Mouse (Mus musculus): ENCODE results near the gene Gm8909.
"Not testable (repeated sequence)": the region's sequence is repeated elsewhere in the genome, so short reads cannot be mapped to it uniquely, and the experiment has no call there.

Gene Gm8909

GRCm38 (mm10) chr17:36161129-36162051, 6.9 kb downstream of the Gm8909 start:
- DNase-seq (ENCODE audit: extremely low read depth, low read depth), result no peak

GRCm38 (mm10) chr17:36158264-36158663, 10.1 kb downstream of the Gm8909 start:
- not testable (repeated sequence) for DNase-seq (ENCODE audit: extremely low read depth, low read depth)

- DNase-seq (ENCODE audit: extremely low read depth, low read depth), result not testable (repeated sequence)
Observed at GRCm38 (mm10) chr17:36157782-36158181, 10.6 kb downstream of the Gm8909 start.

- DNase-seq (ENCODE audit: extremely low read depth, low read depth), result no peak
Observed at GRCm38 (mm10) chr17:36154271-36155149, 13.8 kb downstream of the Gm8909 start.

GRCm38 (mm10) chr17:36151200-36151599, 17.1 kb downstream of the Gm8909 start:
- not testable (repeated sequence) for DNase-seq (ENCODE audit: extremely low read depth, low read depth)

- DNase-seq (ENCODE audit: extremely low read depth, low read depth), result not testable (repeated sequence)
Observed at GRCm38 (mm10) chr17:36148468-36148867, 19.9 kb downstream of the Gm8909 start.

- DNase-seq (ENCODE audit: extremely low read depth, low read depth), result not testable (repeated sequence)
Observed at GRCm38 (mm10) chr17:36146937-36147336, 21.4 kb downstream of the Gm8909 start.

- not testable (repeated sequence) for DNase-seq (ENCODE audit: extremely low read depth, low read depth)
Observed at GRCm38 (mm10) chr17:36145861-36146156, 22.5 kb downstream of the Gm8909 start.

- no peak for DNase-seq (ENCODE audit: extremely low read depth, low read depth)
Observed at GRCm38 (mm10) chr17:36145111-36145860, 23.1 kb downstream of the Gm8909 start.

GRCm38 (mm10) chr17:36136299-36136848, 32.0 kb downstream of the Gm8909 start:
- DNase-seq (ENCODE audit: extremely low read depth, low read depth), result not testable (repeated sequence)

GRCm38 (mm10) chr17:36135421-36136231, 32.7 kb downstream of the Gm8909 start:
- DNase-seq (ENCODE audit: extremely low read depth, low read depth), result not testable (repeated sequence)

- DNase-seq (ENCODE audit: extremely low read depth, low read depth), result no peak
Observed at GRCm38 (mm10) chr17:36131516-36132265, 36.6 kb downstream of the Gm8909 start.

GRCm38 (mm10) chr17:36128968-36129817, 39.1 kb downstream of the Gm8909 start, which contains the start of gene Gm7030:
Gene Gm7030, minus strand, starts transcription at chr17:36129425.
- DNase-seq (ENCODE audit: extremely low read depth, low read depth), result not testable (repeated sequence)

GRCm38 (mm10) chr17:36128525-36128924, 39.8 kb downstream of the Gm8909 start:
- DNase-seq (ENCODE audit: extremely low read depth, low read depth), result not testable (repeated sequence)

GRCm38 (mm10) chr17:36124111-36124510, 44.2 kb downstream of the Gm8909 start:
- DNase-seq (ENCODE audit: extremely low read depth, low read depth), result not testable (repeated sequence)

- DNase-seq (ENCODE audit: extremely low read depth, low read depth), result peak; percentile 62
Observed at GRCm38 (mm10) chr17:36121352-36122020, 46.9 kb downstream of the Gm8909 start, which contains the start of gene Gm19684. Gene Gm19684, plus strand, starts transcription at chr17:36121678.

- DNase-seq (ENCODE audit: extremely low read depth, low read depth), result not testable (repeated sequence)
Observed at GRCm38 (mm10) chr17:36120839-36121238, 47.5 kb downstream of the Gm8909 start.

- not testable (repeated sequence) for DNase-seq (ENCODE audit: extremely low read depth, low read depth)
Observed at GRCm38 (mm10) chr17:36116545-36116944, 51.8 kb downstream of the Gm8909 start.
